Mouse (Mus musculus): ENCODE measurements around the gene Synrg.

DNA sequence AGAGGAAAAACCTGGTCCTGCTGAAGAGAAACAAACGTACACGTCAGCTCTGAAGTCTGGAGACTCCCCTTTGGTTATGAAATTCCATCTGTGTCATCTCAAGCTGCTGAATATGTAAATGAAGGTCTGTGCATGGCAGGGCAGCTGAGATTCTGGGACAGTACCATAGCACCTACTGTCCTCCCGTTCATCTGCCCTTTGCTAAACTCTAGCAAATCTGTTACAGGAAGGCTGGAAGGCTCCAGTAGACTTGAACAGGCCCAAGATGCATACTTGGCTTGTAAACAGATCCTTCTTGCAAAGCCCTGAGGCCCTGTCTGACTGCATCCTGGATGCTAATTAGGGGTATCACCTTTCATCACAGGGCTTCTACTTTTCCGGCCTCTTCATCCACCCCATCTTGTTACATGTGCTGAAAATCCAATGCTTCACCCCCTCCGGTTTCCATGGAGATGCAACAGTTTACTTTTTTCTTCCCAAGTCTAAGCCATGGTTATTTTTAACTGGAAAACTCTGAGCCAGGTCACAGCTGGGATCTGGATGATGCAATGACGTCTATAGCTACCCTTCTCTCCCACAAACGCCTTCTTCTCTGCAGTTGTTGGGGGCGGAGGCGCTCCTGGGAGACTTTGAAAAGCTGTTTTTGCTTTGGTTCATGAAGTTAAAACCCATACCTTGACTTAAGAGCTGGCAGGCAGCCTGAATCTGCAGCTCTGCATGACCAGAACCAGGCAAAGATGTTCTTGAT, 108.8 kb downstream of the Synrg start:
- TF ChIP-seq CTCF (IDR thresholded peaks at IDR 0.05; ENCODE audit: borderline replicate concordance, insufficient read depth, low read depth, low read length) (no peak), POLR2A (IDR thresholded peaks at IDR 0.05; ENCODE audit: borderline replicate concordance, insufficient read depth, low read length) (no peak)

Measured in cerebellum, adult 2 months (tissue).